Mouse (Mus musculus) retina, adult 2 months (tissue): ENCODE measurements around the gene Fbxo28.
"Not testable (repeated sequence)": the region's sequence is repeated elsewhere in the genome, so short reads cannot be mapped to it uniquely, and the experiment has no call there.

ENCODE experiments used
- DNase-seq: peaks from one replicate; pipeline ENCODE4 v3.0.0-alpha.2; 2012; ENCODE audit warnings: low read depth, low spot score

The Fbxo28 gene

DNA sequence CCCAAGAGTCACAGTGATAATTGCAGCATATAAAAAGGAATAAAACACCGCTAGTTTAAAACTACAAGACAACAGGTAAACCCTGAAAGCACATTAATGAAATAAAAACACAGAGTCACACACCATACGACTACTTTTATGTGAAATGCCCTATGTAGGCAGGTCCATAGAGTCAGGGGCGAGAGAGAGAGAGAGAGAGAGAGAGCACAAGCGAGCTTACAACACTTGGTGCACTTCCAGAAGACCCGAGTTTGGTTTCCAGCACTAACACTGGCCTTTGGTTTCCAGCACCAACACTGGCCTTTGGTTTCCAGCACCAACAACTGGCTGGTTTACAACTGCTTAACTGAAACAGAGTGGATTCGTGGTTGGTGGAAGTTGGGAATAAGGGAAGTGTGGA is 564 bp upstream of the Fbxo28 start:
- DNase-seq, result no peak

DNA sequence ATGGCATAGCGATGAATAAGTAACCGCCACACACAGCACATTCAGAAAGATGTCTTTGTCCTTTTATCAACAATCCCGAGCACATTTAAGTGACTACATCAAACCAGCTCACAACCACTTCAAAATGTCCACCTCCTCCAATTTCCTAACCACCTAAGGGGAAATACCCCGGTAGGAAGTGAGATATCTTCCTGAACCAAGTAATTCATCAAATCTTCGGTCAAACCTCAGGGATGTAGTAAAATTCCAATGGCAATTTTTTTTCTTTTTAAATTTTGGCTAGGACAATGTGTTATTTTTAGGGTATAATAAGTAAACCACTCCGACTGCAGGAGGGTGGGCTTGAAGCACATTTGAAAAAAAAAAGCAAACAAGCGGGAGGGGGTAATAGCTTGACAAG is 1.1 kb downstream of the Fbxo28 start:
- DNase-seq, result no peak

DNA sequence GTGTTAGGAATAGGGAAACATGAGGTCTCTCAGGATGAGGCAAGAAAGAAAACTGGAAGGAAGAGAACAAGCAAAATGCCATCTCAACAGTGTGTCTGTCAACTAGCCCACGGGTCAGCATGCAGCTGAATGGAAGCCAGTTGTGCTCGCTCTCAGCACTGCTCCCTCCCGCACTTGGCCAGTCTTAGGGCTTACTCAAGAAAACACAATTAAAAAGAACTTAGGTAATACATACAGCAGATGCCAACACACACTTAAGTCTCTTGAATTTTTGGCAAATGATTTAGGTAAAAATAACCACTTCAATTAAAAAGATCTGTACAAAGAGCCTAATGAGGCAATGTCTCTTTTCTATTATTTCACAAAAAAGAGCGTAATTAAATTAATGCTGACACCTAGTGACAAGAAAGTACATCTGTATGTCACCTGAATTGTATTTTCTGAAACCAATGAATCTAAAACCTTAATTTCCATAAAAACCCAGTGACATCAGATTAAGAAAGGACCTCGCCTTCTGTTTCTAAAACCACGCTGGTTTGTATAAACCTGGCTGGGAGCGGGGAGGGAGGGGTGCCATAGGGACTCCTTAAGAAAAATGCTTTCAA is 2.4 kb downstream of the Fbxo28 start:
- DNase-seq, result no peak

DNA sequence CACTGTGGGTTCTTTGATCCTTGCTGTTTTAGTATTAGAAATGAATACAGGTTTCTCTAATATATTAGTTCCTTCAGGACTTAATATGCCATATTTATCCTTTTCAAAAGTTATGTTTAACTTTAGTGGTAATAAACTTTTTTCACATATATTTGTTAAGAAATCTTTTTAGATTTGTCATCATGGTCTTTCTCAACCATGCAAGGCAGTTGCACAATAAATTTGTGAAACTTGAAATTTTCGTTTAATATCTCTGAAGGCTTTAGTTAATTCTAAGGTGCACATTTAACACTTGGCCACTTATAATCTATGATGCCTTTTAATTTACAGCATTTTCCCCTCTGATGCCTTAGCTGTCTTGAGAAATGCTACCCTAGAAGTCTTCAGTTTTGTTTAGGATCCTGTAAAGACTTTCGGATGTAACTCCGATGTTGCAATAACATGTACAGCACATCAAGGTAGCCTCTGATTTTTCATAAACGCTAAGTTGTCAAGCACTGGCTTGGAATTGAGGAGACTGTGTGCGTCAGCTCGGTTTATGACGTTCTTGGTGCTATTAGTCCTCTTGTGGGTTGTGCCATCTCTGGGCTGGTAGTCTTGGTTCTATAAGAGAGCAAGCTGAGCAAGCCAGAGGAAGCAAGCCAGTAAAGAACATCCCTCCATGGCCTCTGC is 7.5 kb downstream of the Fbxo28 start:
- DNase-seq, result no peak

DNA sequence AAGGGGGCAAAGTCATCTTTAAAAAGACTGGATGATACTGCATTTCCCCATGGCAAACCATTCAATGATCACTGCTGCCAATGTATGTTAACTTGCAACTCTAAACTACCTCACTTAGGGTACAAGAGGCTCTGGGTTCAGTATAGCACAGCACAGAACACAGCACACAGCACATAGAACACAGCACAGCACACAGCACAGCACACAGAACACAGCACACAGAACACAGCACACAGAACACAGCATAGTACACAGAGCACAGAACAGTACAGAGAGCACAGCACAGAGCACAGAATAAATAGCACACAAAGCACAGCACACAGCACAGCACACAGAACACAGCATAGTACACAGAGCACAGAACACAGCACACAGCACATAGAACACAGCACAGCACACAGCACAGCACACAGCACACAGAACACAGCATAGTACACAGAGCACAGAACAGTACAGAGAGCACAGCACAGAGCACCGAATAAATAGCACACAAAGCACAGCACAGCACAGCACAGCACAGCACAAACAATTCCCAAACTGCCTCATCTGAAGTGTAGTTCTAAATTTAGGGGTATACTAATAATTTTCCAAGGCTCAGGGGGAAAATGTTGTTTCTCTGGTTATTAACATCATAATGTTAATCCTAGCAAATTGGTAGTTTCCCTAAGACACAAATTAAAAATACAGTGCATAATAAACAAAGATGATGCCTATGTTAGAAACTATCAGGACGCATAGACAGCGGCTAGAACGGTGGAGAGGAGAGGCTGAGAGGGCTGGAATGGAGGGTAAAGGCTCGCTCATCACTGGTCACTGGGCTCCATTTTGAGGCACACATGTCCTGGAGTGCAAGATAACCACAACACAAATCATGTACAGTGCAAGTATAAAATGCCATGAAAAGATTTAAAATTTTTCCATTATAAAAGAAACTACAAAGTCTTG is 9.1 kb downstream of the Fbxo28 start:
- no peak for DNase-seq

DNA sequence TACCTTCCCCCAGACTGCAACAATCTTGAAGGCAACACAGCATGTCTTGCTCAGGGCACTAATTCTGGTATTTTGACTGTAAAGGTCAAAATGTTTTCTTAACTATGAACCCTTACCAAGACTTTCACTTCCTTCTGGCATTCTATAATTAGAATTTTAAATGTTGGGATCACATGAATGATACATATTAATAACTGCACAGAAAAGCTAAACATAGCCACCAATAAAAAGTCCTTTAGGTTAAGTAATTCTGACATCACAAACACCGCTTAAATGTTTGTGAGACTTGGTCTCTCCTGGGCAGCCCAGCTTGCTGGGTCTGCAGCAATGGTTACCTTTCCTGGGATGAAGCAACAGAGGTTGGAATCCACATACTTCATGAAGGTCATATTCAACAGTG is 15.5 kb downstream of the Fbxo28 start:
- DNase-seq, result no peak

DNA sequence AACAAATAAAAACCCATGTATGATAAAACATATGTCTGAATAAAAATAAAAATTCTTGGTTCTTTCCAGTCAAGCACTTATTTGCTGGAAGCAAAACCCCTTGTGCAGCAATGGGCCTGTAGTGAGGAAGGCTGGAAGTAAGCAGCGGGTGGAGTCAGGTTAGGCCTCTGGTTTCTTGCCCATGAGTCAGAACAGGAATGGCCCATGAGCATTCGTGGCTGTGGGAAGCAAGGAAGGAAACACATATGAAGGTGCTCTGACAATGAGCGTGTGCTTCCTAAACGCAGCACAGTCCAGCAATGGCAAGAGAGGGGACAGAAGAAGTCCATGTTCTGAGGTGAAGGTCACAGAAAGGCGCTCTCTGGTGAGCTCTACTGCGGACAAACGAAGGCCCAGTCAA is 16.9 kb downstream of the Fbxo28 start:
- no peak for DNase-seq

DNA sequence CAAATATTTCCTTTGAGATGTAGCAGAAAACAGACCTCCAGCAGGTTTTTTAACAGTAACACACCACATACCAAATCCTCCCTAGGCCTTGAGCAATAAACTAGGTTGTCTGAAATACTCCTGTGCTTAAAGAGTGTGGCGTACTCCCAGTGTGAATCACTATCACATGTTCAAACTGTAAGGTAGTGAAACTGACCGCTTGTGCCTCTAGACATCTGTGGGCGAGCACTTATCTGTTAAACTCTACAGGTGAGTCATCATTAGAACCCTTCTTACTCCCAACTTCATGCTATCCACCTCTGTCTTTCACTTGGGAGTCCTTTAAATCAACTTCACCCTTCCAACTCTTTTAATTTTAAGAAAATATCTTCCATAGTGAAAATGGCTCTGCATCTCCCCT is 18.3 kb downstream of the Fbxo28 start:
- DNase-seq, result no peak

DNA sequence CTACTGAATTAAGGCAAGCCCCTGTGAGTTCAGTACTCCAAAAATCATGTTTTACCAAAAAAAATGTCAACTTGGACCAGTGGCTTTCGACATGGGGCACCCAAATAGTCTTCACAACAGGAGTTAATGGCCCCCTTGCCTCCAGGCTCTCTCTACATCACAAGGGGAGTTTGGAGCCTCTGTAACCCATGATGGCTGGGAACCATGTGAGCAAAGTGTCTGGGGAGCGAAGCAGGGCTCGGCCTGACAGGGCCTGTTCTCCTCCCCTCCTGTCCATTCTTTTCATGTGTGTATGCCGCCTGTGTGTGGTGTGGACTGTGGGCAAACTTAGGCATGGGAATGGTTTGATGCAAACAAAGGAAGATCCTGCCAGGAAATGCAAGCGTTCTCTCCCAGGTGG is 27.2 kb downstream of the Fbxo28 start:
- DNase-seq, result no peak

DNA sequence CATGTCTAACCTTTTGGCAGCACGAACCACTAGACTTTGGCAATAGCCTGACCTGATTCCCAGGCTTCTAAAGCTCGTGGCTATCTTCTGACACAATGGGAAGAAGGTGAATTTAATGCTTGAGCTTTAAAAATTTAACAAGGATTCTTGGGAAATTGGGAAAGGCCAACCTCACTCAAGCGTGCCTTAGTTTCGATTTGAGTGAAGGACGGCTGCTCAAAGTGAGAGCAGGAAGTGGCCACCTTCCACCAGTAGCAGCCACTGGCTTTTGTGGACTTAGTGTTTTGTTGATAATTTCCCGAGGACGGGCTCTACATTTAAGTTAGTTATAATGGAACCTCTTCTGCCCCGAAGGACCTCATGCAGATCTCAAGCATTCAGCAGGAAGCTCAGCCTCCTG is 28.2 kb downstream of the Fbxo28 start:
- no peak for DNase-seq

DNA sequence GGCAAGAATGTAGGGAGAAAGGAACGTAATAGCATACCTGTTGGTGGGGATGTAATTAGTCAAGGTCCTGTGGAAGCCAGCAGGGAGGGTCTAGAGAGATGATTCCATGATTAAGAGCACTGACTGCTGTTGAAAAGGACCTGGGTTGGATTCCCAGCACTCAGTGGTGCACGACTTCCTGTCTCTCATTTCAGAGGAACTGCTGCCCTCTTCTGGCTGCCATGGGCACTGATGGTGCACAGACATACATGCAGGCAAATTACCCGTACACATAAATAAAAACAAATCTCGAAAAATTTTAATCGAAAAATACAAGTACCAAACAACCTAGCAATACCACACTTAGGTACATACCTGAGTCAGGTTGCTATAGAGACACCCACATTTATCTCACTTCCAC is 30.1 kb downstream of the Fbxo28 start:
- DNase-seq, result no peak

DNA sequence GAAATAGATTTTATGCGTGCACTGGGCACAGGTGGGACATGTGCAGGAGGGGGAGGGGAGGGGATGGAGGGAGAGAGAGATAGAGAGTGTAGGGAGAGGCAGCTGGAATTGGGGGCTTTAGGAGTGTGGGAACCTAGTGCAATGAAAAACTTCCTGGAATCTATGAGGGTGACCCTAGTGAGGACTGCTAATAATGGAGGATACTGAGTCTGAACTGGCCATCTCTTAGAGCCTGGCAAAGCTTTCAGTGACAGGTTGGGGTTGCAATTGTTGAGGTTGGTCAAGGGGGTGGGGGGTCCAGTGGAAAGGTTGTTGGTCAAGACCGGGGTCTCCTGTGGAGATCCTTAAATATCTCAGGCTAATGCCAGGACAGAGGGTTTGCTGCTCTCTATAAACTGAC is 31.1 kb downstream of the Fbxo28 start:
- no peak for DNase-seq

DNA sequence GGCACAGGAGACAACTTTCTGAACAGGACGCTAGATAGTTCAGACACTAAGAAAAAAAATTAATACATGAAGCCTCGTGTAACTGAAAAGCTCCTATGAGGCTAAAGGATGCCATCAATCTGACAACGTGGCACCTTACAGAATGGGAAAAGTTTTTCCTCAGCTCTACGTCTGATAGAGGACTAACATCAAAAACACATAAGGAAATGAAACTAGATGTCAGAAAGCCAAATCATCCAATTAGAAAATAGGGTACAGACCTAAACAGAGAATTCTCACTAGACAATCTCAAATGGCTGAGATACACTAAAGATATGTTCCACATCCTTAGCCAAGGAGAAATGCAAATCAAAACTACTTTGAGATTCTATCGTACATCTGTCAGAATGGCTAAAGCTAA is 32.0 kb downstream of the Fbxo28 start:
- DNase-seq, result no peak

DNA sequence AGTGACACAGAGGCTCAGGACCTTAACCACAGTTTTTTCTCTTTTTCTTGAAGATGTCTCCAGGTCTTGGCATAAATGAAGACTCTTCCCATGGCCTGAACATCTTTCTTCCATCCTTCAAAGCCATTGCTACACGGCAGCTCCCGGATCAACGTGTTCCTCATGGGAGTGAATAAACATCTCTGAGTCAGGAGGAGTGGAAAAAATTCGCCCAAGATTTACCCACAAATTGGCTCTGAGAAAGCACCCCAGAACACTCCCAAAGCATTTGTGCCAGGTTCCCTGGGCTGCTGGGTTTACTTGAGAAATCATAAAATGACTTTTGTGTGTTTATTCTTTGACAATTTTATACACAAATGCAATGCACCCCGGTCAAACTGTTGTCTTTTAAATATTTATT is 38.5 kb downstream of the Fbxo28 start:
- no peak for DNase-seq

DNA sequence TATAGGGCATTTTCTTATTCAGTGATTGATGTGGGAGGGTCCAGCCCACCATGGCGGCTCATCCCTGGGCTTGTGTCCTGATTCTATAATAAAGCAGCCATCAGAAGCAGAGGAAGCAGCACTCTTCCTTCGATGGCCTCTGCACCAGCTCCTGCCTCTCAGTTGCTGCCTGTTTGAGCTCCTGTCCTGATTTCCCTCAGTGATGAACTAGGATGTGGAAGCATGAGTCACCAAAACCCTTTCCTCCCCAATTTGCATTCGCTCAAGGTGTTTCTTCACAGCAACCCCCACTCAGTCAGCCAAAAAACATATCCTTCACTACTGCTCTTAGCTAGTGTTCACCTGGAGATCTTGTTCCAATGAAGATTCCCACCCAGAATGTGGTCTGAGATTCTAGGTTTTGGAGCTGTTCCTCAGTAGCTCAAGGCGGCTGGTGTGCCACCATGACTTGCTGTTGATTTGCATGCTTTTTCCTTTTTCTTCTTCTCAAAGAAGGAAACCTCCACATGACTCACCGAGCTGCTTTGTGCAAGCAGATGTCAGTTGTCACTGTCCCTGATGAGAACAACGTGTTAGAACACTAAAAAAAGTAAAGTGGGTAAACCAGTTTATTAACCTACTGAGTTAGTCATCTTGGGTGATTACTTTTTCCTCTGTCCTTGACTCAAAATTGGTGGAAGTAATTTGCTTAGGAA is 39.1 kb downstream of the Fbxo28 start:
- no peak for DNase-seq

DNA sequence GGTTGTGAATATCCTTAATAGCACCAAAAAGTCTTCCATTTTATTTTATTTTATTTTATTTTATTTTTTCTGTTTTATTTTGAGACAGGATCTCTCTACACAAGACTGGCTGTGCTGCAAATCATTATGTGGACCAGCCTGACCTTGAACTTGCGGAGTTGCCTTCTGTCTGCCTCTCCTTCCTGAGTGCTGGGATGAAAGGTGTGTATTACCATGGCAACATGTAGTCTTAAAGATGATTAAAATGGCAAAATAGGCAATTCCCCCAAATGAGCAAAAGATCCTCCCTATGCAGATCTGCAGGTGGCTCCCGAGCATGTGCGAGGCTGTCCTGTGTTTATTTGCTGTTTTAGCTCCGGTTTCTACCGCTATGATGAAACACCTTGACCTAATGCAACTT is 43.6 kb downstream of the Fbxo28 start:
- DNase-seq, result no peak

DNA sequence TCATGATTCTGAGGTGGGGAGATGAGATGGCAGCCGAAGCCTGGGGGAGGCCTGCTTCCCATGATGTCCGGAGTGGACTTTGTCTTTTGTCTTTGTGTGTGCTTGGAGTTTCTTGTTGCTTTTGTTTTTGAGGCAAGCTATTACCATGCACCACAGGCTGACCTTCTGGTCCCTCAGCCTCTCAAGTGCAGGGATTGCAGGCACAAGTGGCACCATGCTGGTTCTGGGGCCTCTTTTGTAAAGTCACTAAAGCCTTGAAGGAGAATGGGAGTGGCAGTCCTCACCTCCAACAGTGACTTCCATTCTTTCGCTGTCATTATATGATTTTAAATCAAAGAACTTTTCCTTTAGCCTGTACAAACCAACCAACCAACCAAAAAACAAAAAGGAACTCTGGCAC is 44.2 kb downstream of the Fbxo28 start:
- DNase-seq, result no peak

DNA sequence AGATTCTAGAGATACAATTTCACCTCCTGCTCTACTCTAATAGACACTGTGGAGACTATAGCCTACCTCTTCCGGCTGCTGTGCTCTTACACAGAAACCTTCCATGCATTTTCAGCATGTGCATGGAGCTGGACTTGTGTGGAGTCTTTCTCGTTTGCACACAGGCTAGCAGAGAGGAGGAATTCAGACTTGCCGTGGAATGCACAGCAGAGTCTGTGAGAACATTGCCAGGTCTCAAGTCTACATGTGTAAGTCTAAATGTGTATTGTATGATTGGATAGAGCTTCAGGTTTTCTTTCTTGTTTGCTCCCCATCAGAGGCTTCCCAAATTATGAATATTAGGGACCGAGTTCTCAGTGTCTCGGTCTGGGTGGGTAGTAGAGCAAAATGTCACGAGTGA is 44.6 kb downstream of the Fbxo28 start:
- DNase-seq, result no peak

DNA sequence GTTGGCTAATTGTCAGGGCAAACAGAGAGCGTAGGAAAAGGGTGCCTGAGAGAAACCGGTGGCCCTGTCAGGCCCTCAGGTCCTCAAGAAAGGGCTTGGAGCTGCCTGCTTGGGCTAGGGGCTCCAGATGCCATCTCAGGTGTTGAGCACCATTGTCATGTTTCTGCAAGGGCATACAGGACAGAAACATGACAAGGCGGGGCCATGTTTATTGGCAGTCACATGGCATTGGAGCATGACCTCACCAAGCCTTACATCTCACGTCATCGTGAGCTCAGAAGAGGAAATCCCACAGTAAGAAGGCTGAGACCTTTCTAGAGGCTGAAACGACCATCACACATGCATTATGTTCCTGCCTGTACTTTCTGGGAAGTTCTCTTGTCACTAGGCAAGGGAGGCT is 45.3 kb downstream of the Fbxo28 start:
- no peak for DNase-seq

DNA sequence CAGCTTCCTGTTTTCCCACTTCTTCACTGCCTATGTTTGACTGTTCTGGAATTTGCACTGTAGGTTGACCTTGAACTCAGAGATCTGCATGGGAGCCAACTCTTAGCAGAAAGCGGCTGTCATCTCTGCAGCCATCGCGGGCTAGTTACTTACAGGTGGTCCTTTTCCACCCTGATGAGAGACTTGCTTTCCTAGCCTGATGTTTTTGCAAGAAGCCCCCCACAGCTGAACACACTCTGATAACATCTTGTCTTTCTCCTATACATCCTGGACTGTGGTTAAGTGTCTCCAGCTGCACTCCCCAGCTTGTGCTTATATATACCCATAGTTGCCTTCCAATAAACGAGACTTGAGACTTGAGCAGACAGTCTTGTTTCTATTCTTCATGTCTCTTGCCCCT is 49.1 kb downstream of the Fbxo28 start:
- DNase-seq, result no peak

DNA sequence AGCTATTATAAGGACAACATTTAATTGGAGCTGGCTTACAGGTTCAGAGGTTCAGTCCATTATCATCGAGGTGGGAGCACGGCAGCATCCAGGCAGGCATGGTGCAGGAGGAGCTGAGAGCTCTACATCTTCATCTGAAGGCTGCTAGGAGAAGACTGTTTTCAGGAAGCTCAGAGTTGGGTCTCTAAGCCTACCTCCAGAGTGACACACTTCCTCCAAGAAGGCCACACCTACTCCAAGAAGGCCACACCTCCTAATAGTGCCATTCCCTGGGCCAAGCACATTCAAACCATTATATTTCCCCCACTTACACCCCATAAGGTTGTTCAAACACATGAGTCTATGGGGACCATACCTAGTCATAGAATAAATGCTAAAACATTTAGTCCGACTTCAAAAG is 50.7 kb downstream of the Fbxo28 start:
- not testable (repeated sequence) for DNase-seq

DNA sequence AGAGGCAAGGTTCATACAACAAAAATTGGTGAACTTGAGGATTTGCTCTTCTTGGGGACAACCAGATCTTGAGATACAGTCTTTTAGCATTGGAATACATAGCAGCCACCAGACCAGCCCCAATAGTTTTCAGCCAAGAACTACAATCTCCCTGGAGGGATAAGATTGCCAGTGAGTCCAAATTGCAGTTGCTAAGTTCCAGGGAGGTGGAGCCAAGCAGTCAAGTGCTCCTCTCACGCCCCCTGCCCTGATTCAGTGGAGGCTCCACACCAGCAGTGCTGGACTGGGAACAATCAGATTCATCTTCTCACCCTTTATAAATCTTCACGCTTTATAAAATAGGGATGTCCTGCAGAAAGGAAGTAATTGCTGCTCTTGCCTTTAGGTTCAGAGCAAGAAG is 51.6 kb downstream of the Fbxo28 start:
- no peak for DNase-seq
